Mouse (Mus musculus) heart, postnatal 14 days (tissue): ENCODE results near the gene Evi5. TPM values are rescaled to one million over a fixed set of nuclear protein-coding genes. Genes with fewer than 3 reads are reported as not detected.

Experiments
- total RNA-seq, 2 experiments: library from RNA; stranded (reverse); gene quantifications; 2 replicates each; pipeline ENCODE4 v1.2.3; 2021

The Evi5 gene
- total RNA-seq, 2 experiments from 2014 or later: 28.1 to 29.3 TPM

Other genes with a start within 250 kb of the Evi5 start
- gene Gfi1, start 149.1 kb downstream of the Evi5 start, total RNA-seq: 1 to 10 TPM in 1 of 2 experiments, under 1 TPM in 1; 0.29 to 1.5 TPM
- not detected for gene Ube2d2b, start 45.0 kb downstream of the Evi5 start, total RNA-seq
- gene Rpl5, start 25.4 kb upstream of the Evi5 start, total RNA-seq: 10 to 100 TPM; 42.3 to 42.5 TPM
- 10 to 100 TPM in 1 of 2 experiments, 1 to 10 TPM in 1; 8.6 to 10.2 TPM for gene Fam69a, start 112.0 kb upstream of the Evi5 start, total RNA-seq
- 10 to 100 TPM; 17.7 to 20.0 TPM for gene Mtf2, start 190.6 kb upstream of the Evi5 start, total RNA-seq